Mouse (Mus musculus): ENCODE data around the gene Hoxb6. TPM values are rescaled to one million over a fixed set of nuclear protein-coding genes. Genes with fewer than 3 reads are reported as not detected.

The Hoxb6 gene
- total RNA-seq, 1 experiment from 2014 or later = 39.8 TPM

DNA sequence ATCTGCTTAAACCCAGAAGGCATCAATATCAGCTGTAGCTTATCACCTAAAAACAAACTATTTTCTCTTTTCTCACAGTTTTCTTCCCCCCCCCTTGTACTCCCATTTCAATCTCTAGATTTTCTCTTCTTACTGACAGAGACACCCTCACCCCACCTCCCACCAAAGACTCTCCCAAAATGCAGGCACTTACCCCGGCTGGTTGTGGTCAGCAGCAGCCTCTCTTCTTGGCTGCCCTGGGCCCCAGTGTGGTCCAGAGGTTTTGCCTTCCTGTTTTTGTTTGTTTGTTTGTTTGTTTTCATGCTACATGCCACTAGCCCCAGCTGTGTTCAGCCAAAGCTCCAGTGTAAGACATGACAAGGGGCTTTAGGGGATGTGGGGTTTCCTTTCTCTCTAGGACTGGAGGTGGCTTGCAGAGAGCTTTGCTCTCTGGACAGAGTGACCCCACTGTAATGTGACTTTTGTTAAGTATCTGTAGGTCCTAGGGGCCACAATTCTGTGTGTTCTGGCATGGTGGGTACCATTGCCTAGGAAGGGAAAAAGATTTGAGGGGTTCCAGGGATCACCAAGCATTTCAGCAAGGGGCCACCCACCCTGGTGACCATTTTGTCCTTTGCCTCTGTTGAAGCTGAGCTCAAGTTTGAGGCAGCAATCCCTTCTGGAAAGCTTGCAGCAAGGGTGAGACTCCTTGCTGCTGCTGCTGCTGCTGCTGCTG, 24.1 kb upstream of the Hoxb6 start:
- no peak for DNase-seq

DNA sequence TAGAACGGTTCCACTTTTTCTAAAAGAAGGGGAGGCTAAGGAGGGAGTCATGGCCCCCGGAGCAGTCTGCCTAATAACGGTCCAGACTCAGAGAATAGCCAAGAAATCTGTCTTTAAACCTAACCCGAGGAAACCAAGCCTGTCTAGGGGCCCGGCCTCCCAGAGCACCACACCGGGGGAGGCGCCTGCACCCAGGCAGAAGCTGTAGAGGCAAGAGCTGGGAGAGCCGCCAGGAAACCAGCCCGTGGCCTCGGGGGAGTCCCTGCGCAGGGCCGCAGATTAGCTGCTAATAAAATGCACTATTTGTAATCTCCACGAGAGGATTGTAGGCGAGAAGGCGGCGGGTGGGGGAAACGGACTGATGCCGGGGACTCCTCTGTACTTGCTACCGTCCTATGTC, 22.4 kb upstream of the Hoxb6 start:
- DNase-seq = peak; percentile 95

DNA sequence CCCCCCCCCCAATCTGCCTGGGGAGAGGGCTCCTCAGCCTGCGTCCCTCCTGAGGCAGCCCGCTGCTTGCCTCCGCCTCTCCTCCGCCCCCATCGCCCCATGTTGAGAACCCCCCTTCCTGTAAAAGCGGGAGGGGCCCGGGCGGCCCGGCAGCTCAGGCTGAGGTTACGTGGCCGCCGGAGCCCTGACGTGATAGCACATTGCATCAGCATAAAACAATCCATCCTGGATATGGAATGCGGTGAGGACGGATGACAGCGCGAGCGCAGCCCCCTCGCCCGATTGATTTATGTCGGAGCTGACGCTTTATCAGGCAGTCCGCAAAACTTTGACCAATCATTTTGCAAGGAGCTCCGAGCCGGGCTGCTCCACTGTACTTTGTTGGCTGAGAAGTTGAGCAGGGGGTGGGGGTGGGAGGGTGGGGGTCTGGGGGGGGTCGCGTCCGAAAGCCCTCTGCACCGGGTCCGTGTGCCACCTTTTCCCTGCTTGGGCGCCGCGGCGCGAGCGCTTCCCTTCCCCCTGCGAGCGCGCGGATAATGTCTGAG, 21.2 kb upstream of the Hoxb6 start, which contains the start of gene Hoxb9:
Gene Hoxb9 (plus strand): TSS at position 462 of the 545 bp plus-strand sequence.
- peak; percentile 95 for DNase-seq

DNA sequence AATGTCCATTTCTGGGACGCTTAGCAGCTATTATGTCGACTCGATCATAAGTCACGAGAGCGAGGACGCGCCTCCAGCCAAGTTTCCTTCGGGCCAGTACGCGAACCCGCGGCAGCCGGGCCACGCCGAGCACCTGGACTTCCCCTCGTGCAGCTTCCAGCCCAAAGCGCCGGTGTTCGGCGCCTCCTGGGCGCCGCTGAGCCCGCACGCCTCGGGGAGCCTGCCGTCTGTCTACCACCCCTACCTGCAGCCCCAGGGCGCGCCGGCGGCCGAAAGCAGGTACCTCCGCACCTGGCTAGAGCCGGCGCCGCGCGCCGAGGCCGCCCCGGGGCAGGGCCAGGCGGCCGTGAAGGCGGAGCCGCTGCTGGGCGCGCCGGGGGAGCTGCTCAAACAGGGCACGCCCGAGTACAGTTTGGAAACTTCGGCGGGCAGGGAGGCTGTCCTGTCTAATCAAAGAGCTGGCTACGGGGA, 20.7 kb upstream of the Hoxb6 start:
- DNase-seq = peak; percentile 88

DNA sequence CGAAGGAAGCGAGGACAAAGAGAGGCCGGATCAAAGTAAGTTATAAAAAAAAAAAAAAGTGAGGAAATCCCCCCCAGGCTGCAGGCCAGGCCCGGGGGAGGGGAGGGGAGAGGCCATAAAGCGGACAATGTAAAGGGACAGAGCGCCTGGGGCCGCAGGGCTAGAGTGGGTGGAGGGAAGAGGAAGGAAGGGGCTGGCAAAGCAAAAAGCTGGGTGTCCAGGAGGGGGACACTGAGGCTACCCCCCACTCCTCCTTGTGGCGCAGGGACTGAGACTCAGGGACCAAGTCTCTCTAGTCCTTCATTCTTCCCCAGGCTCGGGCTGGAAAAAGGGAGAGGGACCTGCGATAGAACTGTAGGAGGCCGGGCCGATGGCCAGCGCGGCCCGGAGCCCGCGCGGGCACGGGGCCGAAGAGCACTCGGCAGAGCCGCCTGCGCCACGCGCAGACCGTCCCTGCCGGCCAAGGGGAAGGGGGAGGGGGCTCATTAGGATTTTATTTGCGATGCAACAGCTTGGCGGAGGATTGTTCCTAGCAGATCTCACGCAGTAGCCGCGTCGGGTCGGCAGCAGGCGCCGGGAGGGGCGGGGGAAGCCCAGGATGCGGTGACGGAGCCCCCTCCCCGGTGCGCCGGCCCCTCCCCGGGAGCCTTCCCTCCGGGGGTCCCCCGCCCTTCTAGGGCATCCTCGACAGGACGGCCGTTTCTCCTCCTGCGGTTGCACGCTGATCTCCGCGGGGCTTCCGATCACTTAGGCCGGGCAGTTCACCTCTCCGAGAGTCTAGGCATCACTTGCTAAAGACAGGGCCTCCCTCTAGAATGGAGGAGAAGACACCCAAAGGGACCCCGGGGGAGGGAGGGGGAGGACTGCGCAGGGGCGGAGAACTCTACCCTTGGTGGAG, 20.0 kb upstream of the Hoxb6 start:
- peak; percentile 73 for DNase-seq

DNA sequence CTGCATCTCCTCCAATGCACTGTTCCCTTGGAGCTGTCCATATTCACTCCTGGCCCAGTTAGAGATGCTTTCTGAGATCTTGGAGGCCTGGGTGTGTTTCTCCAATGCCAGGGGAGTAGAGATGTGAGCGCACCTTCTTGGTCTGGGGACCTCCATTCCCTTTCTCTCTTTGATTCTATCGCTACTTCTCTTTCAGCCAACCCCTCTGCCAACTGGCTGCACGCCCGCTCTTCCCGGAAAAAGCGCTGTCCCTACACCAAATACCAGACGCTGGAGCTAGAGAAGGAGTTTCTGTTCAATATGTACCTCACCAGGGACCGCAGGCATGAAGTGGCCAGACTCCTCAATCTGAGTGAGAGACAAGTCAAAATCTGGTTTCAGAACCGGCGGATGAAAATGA, 17.8 kb upstream of the Hoxb6 start:
- no peak for DNase-seq

DNA sequence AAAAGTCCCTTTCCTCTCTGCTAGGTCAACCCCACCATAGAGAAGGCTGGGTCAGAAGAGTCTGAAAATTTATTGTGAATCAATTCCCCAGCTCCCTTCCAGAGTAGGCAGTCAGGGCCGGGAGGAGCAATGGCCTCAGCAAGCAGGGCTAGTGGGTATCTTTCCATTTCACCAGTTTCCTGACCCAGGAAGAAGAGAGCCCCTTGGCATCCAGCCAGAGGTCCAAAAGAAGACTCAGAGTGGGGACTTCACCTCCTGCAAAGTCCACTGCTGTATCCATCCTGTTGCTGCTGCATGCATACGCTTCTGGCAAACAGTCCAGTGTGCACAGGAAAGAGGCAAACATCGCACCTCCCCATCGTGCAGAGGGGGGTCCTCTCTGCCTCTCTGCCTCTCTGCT, 16.4 kb upstream of the Hoxb6 start:
- DNase-seq = peak; percentile 72

DNA sequence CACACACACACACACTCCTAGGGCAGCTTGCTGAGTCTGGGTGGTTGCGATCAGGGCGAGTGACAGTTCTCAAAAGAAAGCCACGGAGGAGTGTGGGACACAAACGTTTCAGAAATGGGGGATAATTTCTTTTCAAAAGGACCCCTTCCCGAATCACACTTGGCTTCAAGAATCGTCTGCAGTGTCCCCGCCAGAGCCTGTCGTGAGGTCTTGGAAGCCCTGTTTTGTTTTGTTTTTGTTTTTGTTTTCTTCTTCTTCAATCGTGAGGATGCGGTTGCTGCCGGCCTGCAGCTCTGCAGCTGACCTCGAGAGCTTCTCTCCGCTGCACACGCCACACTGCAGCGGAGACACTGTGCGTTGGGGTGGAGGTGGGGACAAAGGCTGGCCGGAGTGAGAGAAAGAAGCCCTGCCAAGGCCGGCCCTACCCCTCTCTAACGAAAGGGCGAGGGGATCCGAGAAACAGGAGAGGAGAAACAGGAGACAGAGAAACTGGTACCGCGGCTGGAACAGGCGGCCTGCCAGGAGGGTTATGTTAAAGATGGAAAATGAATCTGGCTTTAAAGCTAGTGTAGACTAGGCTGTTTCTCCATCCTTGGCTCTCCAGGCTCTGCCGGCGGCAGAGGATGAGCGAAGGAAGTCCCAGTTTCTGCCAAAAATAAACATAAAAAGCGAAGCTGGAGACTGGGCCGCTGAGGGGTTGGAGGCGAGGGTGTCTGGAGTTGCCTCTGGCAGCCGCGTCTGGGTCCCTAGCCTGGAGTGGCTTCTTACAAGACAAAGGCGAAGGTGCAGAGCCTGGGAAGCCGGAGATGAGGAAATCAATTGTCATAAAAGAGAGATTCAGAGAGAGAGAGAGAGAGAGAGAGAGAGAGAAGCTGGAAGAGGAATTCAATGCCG, 14.9 kb upstream of the Hoxb6 start:
- peak; percentile 71 for DNase-seq

DNA sequence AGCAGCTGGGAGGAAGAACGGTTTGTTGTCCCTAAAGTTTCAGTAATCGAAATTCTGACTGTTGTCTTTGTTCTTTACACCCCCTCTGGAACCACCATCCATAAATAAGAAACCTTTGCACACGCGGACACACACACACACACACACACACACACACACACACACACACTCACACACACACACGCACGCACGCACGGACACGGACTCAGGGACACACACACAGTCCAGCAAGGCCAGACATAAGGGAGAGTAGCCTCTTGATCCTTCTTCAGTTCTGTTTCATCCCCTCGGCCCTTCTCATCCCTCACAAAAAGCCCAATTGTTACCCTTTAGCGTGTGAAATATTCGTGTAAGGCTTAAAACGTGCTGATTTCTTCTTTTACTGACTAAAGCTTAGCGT, 14.0 kb upstream of the Hoxb6 start:
- peak; percentile 43 for DNase-seq

DNA sequence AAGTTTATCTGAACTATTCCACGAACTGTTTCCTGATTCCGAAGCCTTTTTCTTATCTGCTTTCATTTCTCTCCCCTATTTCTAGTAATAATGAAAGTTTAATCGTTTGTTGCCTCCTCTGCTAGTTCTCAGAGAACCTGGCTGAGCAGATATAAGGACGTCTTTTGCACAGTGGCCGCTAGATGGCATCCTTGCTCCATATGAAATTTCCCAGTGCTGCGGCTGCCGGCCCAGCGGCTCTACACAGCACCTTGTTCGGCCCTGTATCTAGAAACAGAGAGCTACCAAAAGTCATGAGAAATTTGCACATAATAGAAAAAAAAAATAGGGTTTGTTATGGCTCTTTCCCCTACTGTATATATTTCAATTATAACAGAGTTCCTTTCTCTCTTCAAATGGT, 13.5 kb upstream of the Hoxb6 start:
- DNase-seq = peak; percentile 93

DNA sequence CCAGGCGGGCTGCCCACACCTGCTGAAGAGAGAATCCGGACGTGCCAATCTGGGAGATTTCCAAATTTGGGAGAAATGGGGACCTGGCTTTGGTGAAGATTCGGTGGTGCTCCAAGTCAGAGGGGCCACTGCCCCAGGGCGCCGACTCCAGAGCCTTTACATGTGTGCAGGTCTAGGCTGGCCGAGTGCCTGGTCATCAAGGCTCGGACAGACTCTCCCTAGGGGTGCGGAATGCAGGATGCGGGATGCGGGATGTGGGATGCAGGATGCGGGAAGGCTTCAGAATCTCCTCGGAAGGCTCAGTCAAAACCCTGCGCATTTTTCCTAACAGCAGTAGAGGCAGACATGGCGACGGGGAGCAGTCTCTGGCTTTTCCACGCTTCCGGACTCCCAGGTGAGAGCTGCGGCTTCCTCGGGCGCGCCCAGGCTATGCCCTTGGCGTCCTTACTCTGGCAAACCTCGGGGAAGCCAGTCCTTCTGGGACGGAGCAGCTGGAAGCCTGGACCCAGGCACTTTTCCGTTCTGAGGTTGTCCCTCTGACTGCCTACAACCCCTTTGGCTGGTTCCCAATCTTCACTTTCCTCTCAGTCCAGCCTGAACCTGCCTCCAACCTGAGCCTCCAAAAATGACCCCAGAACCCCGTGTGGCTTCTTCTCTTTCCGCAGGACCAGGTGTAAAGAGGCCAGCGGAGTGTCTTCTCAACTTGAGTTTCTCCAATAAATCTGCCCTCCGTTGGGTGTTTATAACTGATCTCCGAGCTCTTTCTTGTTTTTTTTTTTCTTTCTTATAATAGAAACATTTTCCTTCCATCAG, 12.6 kb upstream of the Hoxb6 start:
- peak; percentile 51 for DNase-seq

DNA sequence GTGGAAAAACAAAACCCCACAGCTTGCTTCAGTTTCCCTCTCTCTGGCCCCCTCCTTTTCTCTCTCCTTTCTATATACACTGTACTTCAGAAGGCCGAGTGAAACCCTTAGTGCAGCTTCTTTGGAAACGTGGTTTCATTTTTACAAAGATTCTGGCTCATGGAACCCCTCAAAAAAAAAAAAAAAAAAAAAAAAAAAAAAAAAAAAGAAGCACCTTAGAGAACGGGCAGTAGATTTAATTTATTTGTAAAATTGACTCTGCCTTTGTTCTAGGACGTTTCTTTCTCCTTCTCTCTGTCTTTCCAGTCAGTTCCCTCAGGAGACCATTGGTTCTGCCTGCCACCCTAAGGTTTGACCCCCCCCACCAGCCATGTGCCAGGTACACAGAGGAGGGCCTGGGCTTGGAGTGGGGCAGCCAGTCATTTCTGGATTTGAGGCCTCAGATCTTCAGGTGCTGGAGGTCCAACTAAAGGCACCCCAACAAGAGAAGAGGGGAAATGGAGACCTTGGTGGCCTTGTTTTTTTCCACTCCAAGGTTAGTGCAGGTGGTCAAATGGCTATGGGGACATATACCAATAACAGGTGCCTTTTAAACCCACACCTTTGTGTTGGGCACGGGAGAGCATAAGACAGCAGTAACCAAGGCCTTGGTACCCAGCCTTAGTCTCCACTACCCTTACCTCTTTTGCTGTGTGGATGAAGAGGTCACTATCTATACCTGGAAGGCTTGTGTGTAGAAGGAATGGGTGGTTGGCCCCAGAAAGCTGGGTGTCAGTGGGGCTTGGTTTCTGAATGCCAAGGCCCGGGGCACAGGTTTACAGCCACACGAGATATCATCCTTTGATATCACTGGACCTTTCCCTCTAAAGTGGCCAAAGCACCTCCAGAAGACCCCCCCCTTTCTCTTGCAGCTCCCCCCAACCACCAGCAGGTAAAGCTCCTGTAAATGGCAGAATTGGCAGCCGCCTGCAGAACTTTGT, 11.6 kb upstream of the Hoxb6 start:
- DNase-seq = peak; percentile 49

DNA sequence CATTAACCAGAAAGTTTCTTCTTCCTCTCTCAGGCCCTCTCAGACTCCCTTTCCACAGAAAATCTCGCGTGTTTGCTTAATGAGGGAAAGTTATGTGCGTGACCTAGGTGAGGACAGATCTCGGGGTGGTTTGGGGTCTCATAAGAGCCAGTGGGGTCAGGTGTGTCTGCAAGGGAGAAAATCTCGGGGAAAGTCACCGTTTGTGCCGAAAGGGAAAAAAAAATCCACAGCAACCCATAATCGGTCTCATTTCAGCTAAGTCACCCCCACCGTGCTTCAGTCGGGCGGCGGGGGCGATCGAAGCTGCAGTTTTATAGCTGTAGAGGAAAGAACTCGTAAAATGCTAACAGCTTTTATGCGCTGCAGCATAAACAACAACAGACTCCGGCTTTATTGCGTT, 10.9 kb upstream of the Hoxb6 start:
- peak; percentile 35 for DNase-seq

DNA sequence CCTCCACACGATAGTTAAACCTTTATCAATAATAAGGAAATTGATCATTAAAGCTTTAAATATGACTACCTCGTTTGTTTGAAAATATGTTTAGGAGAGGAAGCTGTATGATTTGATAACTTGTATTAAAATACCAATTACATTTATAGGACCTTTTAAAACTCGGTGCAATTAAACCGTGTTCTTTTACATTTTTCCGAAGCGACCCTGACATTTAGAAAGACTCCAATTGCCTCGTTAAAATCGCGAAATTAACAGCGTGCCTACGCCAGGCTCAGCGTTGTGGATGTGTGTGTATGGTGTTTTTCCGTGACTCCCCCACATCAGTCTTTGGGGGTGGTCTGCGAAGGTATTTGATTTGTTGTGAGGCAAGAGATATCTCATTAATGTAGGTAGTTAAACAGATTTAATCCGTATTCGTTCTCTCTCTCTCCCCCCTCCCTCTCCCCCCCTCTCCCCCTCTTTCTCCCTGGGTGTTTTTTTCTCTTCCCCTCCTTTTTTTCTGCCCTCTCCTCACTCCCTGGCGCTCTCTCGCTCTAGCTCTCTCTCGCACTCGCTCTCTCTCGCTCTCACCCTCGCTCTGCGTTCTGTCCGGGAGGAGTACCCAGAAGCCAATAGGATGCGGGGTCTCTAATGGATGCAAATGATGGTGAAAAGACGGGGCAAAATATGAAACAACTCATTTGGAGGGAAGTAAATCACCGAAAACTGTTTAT, 10.3 kb upstream of the Hoxb6 start, which contains the start of gene Hoxb8:
Gene Hoxb8 (plus strand): TSS at position 51 of the 716 bp plus-strand sequence.
- DNase-seq = peak; percentile 74

DNA sequence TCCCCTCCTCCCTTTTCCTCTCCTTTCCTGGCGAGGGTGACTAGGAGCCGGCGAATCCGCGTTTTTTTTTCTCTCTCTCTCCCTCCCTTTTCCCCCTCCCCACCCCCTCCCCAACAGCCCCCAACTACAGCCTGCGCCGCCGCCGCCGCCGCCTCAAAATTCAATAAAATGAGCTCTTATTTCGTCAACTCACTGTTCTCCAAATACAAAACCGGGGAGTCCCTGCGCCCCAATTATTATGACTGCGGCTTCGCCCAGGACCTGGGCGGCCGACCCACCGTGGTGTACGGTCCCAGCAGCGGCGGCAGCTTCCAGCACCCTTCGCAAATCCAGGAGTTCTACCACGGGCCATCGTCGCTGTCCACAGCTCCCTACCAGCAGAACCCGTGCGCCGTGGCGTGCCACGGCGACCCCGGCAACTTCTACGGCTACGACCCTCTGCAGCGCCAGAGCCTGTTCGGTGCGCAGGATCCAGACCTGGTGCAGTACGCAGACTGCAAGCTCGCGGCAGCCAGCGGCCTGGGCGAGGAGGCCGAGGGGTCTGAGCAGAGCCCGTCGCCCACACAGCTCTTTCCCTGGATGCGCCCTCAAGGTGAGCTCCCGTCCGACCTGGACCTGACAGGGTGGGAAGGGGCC, 9.4 kb upstream of the Hoxb6 start:
- peak; percentile 67 for DNase-seq

DNA sequence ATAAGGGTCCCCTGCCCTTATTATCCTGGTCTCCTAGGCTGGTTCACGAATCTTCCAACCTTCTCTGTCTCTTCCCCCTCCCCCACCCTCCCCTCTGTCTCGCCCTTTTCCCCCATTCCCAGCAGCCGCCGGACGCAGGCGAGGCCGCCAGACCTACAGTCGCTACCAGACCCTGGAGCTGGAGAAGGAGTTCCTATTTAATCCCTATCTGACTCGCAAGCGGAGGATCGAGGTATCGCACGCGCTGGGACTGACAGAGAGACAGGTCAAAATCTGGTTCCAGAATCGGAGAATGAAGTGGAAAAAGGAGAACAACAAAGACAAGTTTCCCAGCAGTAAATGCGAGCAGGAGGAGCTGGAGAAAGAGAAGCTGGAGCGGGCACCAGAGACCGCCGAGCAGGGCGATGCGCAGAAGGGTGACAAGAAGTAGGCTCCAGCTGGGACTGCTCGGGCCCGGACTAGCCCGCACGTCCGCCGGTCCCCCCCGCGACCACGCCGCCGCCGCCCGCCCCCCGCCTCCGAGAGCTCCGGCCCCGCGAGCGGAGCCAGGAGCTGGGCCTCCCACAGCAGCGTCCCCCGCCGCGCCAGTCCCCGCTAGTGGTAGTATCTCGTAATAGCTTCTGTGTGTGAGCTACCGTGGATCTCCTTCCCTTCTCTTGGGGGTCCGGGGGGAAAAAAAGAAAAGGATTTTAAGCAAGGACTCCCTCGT, 8.1 kb upstream of the Hoxb6 start:
- peak; percentile 82 for DNase-seq

All from adrenal gland, postnatal 14 days (tissue).